Mouse (Mus musculus) cerebellum, postnatal 10 days (tissue): Measurements from ENCODE around the gene Golgb1.
"Not testable (repeated sequence)": the region's sequence is repeated elsewhere in the genome, so short reads cannot be mapped to it uniquely, and the experiment has no call there.

ENCODE experiments used
- DNase-seq, 2 experiments: peaks; one replicate each; pipeline ENCODE4 v3.0.0; 2021; ENCODE audit warnings: mixed read lengths in 2 of 2

Golgb1 gene

GRCm38 (mm10) chr16:36874583-36875275 is at the start of gene Golgb1, which contains the start of gene Eaf2:
Gene Golgb1, plus strand, starts transcription at chr16:36875140.
Gene Eaf2, minus strand, starts transcription at chr16:36875003.
- DNase-seq: peak; percentile 97

GRCm38 (mm10) chr16:36827611-36828053 is 47.3 kb upstream of the Golgb1 start:
- no peak for DNase-seq

- peak; percentile 92 to 95 for DNase-seq
These were observed 46.7 kb upstream of the Golgb1 start, which contains the start of gene Iqcb1 for GRCm38 (mm10) chr16:36828054-36828786. Gene Iqcb1, plus strand, starts transcription at chr16:36828385.

GRCm38 (mm10) chr16:36828820-36829219 is 46.1 kb upstream of the Golgb1 start:
- no peak for DNase-seq

GRCm38 (mm10) chr16:36846894-36847293 is 28.0 kb upstream of the Golgb1 start:
- not testable (repeated sequence) for DNase-seq

GRCm38 (mm10) chr16:36851202-36851601 is 23.7 kb upstream of the Golgb1 start:
- no peak for DNase-seq

DNA sequence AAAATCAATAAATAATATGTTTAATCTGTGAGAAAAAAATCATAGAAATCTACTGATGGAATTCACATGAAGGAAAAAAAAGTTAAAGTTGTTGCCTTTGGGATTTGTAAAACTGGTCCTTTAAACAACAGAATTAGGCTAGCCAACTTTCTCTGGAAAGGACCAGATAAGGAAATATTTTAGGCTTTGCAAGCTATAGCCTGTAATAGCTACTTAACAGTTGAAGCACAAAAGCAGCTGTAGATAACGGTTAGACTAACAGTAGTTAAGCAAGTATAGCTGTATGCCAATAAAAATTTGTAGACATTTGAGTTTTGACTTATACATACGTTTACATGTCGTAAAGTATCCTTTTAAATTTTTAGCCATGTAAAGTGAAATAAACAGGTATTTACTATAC is 11.4 kb upstream of the Golgb1 start:
- no peak for DNase-seq

- DNase-seq: no peak
These were observed 5.5 kb upstream of the Golgb1 start for GRCm38 (mm10) chr16:36869442-36869841.

DNA sequence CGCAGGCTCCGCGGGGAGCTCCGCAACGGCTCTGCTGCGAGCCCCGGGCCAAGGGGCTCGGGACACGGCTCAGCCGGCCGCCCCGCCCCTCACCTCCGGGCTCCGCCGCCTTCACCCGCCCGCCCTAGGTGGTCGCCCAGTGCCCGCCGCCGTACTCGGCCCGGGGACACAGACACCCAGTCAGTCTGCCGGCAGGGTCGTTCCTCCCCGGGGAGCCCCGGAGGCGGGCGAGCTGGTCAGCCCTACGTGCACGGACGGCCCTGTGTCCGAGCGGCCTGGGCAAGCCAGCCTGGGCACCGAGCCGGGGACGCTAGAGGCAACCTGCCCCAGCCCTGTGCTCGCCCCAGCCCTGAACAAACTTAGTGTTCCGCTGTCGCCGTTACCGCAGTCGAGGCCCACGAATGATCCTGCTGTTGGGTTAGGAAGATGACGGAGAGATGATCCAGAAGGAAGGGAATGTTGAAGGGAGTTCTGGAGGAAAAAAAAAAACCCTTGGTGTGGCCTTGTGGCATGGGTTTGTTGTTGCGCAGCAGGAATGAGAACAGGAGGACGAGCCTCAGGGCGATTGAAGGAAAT is 424 bp downstream of the Golgb1 start:
- DNase-seq: peak; percentile 80 to 81

DNA sequence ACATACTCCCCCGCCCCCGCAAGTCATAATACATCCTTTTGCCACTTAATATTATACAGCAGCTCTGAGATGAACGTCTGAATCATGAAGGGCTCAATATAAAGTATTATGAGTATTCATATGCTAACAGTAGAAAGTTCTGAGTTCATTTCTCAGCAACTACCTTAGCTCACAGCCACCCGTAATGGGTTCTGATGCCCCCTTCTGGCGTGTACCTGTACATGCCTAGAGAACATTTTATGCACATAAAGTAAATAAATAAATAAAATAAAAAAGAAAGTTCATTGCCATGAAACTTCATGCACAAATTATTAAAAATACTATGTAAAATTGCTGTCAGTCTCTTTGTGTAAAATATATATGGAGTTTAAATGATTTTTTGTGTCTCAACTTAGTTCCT is 2.4 kb downstream of the Golgb1 start:
- peak in 1 of 2 experiments; percentile 3 for DNase-seq

DNA sequence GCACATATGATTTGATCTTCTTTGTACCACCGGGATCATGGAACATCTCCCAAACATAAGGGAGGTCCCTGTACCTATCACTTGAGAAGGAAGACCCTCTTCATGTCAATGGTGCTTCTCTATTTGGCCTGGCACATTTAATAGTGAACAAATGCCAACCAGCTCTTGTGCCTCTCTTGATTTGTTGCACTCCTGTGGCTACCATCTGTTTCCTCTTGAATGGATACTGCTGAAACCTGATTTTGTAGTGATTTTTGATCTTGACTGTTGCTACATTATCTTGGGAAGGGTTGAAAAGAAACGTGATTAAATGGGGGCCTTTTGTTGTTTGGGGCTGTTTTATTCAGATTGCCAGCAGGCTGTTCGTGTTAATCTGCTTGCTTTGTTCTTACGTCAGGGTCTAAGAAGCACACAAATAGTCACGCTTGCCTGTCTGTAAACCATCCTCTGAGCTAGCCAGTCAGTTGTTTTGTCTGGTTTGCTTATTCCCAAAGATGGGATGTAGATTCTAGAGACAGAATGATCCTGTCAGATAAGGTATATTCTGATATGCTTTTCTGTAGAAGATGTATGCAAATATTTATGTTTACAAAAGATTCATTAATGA is 7.9 kb downstream of the Golgb1 start:
- DNase-seq: peak; percentile 76 to 82

DNA sequence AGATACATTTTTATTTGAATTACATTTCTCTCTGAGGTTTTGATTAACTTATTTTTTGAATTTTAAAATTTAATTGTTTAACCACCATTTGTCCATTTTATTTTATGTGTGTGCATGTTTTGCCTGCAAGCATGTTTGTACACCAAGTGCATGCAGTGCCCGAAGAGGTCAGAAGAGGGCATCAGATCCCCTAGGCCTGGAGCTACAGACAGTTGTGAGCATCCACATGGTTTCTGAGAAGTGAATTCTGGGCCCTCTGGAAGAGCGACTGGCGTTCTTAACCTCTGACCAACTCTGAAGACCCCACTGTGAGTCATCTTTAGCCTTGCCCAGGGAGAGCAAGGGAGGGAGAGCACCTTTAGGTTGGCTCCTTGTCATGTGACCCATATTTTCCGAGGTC is 9.9 kb downstream of the Golgb1 start:
- DNase-seq: peak; percentile 70 to 80

GRCm38 (mm10) chr16:36885912-36886311 is 11.0 kb downstream of the Golgb1 start:
- DNase-seq: no peak

DNA sequence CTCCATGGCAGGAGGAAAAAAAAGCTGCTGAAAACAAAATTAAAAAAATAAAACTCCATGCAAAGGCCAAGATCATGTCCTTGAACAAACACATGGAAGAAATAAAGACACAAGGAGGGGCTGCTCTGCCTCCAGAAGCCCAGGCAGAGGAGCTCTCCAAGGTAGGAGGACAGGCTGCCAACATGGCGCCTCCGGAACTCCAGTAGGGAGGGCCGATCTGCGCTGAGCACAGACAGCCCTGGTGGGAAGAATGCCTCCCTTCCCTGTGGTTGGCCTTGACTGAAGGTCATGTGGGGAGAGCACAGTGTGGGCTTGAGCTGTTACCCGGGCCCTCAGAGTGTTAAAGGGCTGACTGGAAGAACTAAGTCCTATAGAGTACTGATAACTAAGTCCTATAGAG is 12.6 kb downstream of the Golgb1 start:
- DNase-seq: peak; percentile 9 to 17

- no peak for DNase-seq
These were observed 15.6 kb downstream of the Golgb1 start for GRCm38 (mm10) chr16:36890559-36890958.

DNA sequence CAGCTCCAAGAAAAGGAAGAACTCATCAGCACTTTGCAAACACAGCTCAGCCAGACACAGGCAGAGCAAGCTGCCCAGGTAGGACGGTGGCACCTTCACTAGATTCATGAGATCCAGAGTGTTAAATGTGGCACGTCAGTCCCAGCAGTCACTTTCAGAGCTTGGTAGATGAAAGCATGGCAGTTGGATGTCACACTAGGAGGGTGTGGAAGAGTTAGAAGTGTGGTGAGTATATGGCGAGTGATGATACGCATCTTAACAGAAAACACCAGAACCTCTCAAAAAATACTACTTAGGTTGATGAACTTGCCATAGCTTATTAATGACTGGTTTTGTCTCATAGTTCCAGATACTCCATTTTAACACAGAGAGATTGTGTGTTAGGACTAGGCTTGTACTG is 16.5 kb downstream of the Golgb1 start:
- DNase-seq: no peak

- no peak for DNase-seq
These were observed 18.4 kb downstream of the Golgb1 start for GRCm38 (mm10) chr16:36893317-36893716.

DNA sequence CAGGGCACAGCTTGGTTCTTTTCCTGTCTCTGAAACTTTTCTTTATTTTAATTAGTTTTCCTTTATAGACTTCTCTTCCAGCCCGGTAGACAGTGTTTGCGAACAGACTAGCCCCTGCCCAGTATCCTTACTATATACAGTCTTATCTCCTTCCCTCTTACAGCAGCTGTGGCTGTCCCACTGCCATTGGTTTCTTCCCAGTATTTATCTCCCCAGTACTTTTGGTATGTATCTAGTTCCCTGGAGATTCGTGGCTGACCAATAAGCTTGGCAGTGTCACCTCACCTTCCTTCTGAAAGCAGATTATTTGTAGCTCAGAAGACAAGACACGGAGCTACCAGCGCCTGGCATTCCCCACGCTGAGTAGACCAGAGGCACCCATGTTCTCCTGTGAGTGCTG is 21.8 kb downstream of the Golgb1 start:
- no peak for DNase-seq

GRCm38 (mm10) chr16:36903156-36903555 is 28.2 kb downstream of the Golgb1 start:
- DNase-seq: no peak

DNA sequence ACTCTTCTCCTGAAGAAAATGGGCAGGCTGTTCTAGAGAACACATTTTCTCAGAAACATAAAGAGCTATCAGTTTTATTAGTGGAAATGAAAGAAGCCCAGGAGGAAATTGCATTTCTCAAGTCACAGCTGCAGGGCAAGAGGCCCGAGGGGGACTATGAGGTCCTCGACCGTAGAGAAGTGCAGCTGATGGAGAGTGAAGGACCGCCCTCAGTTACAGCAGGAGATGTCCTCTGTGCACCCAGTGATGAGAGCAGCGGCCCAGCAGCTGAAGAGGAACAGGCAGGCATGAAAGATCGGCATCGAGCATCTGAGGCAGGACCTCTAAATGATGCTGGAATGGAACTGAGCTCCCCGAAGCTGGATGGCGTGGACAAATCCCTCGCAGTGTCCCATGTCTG is 37.0 kb downstream of the Golgb1 start:
- DNase-seq: no peak

DNA sequence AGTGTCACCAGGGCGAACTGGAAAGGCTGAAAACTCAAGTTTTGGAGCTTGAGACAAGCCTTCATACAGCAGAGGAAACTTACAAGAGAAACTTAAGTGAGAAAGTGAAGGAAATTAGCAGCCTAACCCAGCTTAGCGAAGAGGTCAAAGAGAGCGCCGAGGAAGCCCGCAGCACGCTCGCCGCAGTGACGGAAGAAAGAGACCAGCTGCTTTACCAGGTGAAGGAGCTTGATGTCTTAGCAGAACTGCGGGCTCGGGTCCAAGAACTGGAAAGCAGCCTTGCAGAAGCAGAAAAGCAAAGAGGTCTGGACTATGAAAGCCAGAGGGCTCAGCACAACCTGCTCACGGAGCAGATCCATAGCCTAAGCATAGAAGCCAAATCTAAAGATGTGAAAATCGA is 37.4 kb downstream of the Golgb1 start:
- peak in 1 of 2 experiments; percentile 13 for DNase-seq

- DNase-seq: no peak
These were observed 39.3 kb downstream of the Golgb1 start for GRCm38 (mm10) chr16:36914195-36914594.

GRCm38 (mm10) chr16:36918505-36918904 is 43.6 kb downstream of the Golgb1 start:
- no peak for DNase-seq
